Mouse (Mus musculus) thymus, postnatal 14 days (tissue): ENCODE results near the gene Rpf2.

ENCODE experiments used
- DNase-seq: peaks from one replicate; pipeline ENCODE4 v3.0.0; 2021

Gene Rpf2

DNA sequence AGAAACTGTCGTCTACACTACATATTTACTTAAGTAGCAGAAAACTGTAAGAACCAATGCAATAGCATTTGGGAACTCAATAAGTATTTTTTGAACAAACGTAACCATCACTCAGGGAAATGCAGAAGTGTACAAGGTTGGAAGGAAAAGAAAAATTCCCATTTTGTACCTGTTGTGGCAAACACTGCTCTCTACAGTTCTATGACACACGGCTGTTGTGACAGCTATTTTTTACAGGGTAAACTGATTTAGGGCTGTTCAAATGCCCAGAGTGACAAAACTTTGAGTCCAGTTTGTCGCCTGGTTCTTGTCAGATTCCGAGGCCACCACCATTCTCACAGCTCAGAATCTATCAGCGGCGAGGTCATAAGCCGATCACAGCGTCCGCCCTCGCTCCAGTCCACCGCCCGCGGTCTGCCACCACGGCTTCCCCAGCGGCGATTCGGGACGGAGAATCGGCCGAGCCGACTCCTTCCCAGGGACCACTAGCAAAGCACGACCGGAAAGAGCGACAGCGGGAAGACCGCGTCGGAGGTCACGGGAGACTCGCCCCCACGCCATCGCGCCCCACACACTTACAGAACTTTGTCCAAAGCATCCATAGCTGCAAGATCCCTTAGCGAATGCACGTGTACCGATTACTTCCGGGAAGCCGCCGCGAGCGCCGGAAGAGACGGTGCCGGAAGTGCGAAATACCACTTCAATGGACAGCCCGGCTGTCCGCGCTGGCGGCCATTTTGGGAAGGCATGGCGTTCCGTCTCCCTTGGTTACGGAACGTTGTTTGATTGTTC is at the start of gene Rpf2:
TSS of gene Rpf2 (minus strand) at position 663 of the 792 bp plus-strand sequence.
- DNase-seq: peak; percentile 83

DNA sequence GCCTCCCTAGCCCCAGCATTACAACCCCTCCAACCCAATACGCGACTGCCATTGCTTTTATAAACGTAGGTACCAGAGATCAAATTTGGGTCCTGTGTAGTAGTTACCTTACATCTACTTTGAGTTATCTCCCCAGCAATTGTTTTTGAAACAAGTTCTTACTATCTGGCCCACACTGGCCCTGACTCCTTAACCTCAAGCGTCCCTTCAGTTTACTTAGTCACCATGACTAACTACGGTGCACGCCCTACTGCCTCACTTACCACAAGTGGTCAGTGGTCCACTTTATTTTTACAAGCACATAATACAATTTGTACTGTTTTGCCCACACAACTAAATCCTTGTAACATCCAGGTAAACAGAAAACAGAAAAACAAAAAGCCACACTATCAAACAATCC is 45.8 kb upstream of the Rpf2 start:
- DNase-seq: no peak

DNA sequence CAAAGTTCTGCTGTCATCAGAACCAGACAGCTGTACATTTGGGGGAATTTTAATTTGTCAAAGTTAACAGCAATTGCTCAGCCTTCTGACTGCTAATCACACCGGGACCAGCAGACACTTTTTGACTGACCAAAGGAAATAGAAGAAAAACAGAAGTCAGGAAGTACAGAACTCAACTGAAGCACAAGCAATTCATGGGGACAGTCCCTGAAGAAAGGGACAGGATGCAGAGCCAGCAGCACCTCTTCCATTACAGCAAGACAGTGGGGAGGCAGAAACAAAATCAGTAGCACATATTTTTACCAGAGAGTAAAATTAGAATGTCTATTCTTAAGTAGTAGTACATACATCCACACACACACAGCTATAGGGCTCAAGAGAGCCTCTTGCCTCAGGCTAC is 39.9 kb upstream of the Rpf2 start:
- no peak for DNase-seq

DNA sequence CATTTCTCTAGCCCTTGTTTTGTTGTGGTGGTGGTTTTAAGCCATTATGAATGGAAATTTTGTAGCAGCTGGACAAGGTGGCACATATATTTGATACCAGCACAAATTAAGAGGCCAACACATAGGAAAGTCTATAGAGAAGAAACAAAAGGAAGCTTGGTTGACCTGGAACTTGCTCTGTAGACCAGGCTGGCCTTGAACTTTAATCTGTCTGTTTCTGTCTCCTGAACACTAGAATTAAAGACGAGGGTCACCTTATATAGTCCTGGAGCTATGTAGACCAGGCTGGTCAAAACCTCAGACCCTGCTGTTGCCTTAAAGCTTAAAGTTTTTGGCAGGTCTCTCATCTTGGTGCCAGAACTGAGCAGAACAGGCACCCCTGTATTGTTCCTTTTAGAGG is 38.7 kb upstream of the Rpf2 start:
- DNase-seq: no peak

DNA sequence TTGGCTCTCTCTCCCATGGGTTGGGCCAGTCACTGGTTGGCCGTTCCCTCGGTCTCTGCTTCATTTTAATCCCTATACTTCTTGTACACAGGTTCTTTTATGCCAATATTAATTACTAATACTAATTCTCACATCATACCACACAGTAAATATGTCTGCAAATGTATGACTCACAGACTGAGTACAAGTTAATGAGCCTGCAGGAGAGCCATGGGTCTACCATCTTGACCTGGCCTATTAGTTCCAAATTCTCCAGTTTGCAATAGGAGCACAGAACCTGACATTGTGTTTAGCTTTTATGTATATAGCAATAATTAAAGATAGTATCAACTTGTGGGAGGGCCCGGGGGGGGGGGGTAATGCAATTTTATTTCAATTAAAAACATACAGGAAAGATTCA is 38.2 kb upstream of the Rpf2 start:
- no peak for DNase-seq

DNA sequence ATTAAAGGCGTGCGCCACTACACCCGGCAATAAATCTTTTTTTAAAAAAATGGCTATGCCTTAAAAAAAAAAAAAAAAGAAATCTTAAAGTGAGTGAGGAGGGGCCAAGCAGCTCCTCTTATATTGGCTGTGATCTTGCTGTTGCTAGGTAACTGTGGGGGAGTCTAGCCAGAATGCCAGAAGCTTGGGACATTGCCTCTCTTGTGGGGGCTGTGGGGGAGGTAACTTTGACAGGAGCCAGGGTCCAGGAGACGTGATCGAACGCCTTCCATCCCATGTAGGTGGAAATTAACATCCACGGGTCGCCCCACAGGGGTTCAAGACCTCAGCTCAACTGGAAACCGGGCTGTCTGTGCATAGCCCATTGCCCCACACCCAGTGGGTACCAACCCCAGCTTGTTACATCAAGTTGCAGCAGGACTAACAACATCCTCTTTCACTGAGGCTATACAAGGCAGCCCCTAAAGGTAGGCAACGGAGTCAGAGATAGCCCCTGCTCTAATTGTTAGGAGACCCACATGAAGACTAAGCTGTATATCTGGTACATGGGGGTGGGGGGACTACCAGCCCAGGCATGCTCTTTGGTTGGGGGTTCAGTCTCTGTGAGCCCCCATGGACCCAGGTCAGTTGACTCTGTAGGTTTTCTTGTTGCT is 37.5 kb upstream of the Rpf2 start:
- DNase-seq: no peak

DNA sequence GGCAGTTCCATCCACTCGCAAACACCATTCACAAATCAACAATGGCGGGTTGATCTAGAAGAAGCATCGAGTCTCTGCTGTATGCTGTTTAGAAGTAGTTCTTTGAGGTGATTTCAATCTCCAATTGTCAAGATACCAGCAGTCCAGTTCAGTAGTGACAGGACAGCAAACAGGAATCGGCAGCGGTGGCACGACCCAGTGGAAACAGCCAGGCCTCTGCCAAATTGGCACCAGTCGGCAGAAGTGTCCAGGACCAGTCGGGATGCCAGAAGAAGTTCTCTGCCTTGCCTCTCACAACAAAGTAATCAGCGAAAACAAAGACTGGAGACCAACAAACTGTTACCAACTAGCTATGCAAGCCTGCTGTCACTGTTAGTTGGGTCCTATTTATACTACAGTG is 36.8 kb upstream of the Rpf2 start:
- no peak for DNase-seq

DNA sequence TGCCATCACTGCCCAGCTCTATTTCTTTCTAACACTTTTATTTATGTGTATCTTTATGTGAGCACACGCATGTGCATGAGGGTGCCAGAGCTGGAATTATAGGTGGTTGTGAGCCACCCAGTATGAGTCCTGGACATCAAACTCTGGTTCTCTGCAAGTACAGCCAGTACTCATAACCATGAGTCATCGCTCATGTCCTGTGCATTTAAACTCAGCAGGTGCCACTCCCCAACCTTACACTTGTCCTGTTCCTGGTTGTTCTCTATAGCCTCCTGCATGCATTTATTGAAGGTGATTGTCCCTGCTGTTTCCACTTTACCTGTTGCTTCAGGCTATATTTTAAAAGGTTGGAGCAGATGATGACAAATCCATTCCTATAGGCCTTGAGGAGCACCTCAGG is 34.7 kb upstream of the Rpf2 start:
- DNase-seq: no peak

DNA sequence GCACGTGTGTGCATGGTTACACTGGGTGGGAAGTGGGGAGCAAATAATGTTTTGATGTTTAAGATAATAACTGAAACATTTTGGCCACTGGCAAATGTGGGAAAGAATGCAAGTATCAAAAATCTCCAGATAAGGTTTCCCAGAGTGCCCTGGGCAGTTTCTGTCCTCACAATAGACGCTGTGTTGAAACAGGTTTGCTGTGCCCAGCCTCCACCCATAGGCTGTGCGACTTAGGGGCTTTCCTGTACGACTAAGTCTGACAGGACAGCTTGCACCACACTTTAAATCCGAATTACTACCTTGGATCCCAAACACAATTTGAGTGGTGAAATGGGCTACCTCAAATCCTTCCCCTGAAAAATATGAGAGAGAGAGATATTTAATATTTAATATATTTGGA is 31.5 kb upstream of the Rpf2 start:
- no peak for DNase-seq

DNA sequence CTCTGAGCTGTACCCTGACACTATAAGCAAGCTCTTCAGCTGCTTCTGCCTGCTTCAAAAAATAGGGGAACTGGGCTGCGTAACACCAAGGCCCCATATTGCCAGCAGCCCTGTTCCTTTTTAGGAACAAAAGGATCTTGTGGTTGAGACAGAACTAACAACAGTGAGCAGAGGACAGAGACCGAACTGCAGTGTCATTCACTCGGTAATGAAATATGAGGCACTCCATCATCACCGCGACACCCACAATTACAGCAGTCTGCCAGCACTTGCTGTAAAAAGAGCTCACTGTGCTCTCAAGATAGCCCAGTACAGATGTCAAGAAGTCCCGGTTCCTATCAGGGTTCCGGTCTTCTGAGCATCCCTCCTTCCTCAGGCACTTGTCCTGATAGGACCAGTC is 29.2 kb upstream of the Rpf2 start:
- no peak for DNase-seq

DNA sequence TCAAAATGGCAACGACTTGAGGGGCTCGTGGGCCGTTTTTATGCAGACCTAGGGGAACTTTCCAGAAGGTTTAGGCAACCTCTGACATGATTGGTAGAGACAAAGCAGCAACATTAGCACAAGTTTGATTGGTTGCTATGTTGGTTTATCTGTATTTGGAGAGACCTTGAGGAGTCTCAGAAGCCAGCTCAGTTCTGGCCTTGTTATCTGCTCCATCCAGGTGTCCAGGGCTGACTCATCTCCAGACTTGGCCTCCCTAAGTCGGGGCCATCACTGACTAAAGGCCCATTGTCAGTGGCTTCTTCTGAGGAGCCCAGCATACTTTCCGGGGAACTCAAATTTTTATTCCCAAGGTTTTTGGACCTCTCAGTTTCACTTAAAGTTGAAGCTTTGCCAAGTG is 27.1 kb upstream of the Rpf2 start:
- DNase-seq: no peak

DNA sequence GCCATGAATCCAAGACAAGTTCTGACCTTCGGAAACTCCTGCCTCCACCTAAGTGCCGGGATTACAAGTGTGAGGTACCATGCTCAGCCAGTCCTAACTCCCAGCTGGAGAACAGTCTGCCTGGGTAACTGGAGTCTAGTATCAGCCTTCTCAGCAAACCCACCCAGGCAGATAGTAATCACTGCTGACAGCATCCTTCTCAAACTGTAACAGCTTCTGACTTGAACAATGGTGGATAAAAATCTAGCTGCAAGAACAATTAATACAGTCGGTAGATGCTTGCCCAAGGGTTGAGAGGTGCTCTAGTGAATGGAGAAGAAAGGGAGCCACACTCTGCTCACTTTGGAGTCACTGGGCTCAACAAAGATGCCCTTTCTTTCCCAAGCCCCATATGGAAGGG is 24.4 kb upstream of the Rpf2 start:
- DNase-seq: no peak

DNA sequence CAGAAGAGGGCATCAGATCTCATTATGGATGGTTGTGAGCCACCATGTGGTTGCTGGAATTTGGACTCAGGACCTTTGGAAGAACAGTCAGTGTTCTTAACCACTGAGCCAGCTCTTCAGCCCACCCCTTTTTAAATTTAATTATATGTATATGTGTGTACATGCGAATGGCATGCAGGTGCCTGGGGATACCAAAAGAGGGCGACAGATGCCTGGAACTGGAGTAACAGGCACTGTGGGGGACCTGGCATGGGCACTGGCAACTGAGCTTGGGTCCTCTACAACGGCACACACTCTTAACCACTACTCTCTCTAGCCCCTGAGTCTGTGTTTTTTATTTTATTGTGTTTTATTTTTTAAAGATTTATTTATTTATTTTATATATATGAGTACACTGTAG is 18.1 kb upstream of the Rpf2 start:
- no peak for DNase-seq

DNA sequence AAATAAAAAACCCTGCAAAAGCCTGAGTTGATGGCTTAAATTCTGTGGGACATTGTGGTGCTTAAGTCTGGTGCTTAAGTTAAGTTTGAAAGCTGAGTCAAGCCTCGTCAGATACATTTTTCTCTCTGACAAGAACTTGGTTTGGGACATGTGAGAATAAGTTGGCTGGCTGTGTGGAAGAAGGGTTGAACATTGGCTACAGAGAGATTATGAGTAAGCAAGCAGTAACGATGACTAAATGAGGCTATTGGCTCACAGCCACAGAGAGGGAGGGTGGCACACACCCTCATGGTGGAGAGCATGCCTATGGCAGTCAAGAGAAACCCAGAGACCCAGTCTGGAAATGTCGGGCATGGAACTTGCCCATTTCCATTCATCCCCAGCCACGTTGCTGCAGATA is 16.9 kb upstream of the Rpf2 start:
- no peak for DNase-seq

DNA sequence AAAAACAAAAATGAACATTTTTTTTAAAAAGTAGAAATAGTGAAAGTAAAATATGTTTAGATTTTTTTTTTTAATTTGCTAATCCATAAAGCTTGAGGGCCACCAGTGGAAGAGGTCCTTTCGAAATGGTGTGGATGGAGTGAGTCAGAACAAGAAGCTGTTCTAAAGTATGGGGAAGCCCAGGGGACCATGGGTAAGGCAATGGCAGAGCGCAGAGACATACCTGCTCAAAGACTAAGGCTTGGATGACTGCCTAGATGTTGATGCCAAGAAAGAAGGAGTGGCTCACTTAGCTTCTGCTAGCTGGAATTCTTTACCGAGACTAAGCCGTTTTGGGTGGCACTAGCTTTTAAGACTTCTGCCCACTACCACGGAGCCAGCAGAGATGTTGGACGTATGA is 15.4 kb upstream of the Rpf2 start:
- DNase-seq: no peak

DNA sequence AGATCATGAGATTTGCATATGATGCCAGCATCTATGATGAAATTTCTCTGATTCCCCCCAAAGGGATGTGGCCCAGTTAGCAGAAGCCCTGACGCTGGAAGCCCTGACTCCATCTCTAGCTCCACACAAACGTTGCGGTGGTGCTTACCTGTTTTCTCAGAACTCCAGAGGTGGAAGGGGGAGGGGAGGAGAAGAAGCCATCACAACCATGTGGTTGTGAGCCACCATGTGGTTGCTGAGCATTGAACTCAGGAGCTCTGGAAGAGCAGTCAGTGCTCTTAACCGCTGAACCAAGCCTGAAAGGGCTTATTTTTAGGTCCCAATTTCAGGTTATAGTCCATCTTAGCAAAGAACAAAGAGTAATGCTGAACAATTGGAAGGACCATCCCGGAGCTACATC is 13.5 kb upstream of the Rpf2 start:
- no peak for DNase-seq

DNA sequence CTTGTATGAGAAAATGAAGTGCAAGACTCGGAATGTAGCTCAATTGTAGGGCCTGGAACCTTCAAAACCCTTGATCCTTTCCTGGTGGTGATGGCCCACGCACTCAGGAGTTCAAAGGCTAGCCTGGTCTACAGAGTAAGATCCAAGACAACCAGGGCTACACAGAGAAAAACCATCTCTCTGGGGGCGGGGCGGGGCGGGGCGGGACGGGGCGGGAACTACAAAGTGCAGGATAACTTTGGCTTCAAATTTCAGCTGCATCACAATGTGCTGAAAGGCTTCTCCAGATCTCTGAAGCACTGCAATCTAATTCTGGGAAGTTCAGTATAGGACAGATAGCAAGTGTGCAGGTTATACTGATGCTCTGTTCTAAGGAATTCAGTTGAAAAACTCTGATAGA is 12.7 kb upstream of the Rpf2 start:
- no peak for DNase-seq

DNA sequence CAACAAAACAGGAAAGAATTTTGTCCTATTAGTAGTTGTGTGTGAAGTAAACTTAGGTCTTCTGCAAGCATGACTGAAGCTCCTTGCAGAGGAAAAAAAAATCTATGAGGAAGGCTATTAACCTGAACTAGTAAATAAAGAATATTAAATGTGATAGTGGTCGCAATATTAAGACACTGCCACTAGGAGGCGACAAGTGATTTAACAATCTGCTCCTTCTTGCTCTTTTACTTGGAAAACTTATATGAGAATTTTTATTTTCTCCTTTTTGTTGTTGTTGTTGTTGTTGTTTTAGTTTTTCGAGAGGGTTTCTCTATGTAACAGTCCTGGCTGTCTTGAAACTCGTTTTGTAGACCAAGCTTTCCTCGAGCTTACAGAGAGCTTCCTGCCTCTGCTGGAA is 12.1 kb upstream of the Rpf2 start:
- DNase-seq: peak; percentile 54

DNA sequence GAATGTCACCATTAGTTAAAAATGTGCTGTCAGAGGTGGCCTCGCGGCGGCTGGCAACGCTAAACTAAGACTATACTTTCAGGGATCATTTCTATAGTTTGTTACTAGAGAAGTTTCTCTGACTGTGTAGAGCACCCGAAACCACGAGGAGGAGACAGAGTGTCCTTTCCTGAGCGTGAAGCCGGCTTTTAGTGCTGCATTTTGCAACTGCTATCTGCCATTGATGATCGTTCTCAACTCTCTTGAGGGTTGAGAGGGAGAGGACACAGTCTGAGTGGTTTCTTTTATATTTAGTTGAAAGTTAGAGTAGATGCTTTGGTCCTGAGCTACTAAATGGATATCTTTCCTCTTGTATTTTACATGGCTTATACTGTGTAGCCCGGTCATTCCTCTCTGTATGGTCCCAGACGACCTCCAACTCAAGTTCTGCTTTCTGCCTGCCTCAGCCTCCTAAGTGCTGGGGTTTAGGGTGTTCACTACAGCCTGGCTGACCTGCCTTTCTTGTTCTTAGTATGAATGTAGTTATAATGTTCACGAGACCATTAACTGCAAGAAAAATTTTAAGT is 11.6 kb upstream of the Rpf2 start:
- DNase-seq: peak; percentile 85

DNA sequence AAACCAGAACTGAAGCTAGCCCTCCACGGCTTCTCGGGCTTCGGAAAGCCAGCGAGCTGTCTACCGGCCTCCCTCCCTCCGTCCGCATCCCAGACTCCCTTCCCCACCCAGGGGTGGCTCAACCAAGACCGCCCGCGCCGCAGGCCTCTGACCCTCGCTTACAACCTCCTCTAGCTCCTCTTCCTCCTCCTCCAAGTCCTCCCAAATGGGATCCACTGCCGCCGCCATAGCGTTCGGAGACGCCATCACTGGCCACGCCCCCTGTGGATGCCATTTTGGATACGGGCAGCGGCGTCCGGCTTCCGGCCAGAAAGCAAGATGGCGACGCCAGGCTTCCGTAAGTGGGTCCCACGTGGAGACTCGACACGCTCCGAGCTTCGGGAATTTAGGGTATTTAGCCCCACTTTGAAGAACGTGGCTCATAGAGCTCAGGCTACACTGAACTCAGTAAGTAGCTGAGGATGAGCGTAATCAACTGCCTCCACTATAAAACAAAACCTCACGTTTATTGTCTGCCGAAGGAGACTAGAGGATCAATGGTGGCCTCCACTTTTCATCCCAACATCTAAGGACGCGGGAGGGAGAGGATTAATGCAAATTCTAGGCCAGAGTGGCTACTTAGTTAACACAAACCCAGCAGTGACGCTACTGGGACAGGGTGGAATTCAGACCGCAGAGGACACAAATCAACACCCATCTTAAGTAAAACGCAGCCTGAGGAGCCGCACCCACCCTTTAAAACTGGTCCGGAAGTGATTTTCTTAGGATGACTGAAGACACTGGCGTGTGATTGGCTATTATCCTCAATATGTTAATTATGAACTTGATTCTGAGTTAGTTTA is 10.8 kb upstream of the Rpf2 start, which contains the start of gene Gtf3c6:
TSS of gene Gtf3c6 (minus strand) at position 695 of the 842 bp plus-strand sequence.
- DNase-seq: peak; percentile 94

DNA sequence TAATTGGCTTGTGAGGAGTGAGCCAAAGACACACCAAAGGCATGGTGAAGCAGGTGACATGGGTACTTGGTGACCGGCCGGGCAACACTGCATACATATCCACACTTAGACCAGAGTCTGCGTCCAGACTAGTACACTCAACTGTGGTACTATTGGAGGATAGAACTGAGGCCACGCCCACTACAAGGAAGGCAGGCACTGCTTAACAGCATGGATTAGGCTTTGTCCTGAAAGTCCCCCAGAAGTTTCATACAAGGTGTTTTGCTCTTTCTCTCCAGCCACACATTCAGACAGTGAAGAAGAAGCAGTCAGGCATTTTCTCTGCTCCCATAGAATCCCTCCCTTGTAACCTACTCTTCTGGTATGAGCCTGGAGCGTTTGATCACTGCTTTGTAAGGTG is 9.9 kb upstream of the Rpf2 start:
- peak; percentile 69 for DNase-seq

DNA sequence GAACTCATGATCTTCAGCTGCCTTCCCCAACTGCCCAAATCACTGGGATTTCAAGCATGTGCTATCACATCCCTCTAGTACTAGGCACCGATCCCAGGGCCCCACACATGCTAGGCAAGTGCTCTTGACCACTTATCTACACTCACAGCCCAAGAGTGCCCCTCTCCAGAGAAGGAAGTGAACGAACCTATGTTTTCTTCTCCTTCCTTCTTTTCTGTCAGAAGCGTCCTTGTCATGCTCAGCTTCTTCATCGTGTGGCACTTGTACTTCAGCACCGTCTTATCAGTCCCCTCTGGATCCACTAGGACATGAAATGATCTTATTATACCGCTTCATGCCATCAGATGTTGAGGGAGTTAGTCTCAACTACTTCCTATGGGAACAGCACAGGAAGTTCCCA is 4.1 kb upstream of the Rpf2 start:
- DNase-seq: no peak

DNA sequence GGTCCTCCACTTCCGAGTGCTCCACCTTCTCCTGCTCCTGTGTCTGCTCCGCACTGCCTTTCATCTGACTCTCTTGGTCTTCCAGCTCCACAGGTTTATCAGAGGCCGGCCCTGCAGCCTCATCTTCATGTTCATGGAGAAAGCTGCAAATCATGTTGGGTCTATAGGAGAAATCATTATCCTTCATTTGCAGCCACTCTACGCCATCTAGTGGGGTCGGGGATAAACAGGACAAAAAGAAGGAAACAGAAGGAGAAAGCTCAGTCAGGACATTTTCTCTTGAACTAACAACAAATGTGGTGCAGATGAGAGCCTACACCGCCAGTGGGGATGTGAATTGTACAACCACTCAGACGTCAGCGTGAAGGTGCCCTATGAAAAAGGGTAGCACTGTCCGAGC is 2.8 kb upstream of the Rpf2 start:
- peak; percentile 51 for DNase-seq
